Comparison of ENCODE assay signal across 28 mouse cellular contexts in genomic region chr2:81733484-81733883, GRCm38 (mm10).
"Had no signal": no experiment of that assay in that cellular context is flagged by ENCODE, and none has a peak within 500 bp of the region (broad histone marks: within the 10 kb centered on the region; RNA-seq: fewer than 3 reads in every experiment).

No protein-coding gene starts in this region.

- ATAC-seq: forebrain, embryonic 13.5 days; forebrain, embryonic 14.5 days; forebrain, embryonic 15.5 days; forebrain, embryonic 16.5 days; forebrain, postnatal 0 days had no signal

- H3K4me1 ChIP-seq: embryonic facial prominence, embryonic 10.5 days; embryonic facial prominence, embryonic 12.5 days; embryonic facial prominence, embryonic 13.5 days; embryonic facial prominence, embryonic 15.5 days; forebrain, embryonic 10.5 days; forebrain, embryonic 12.5 days; forebrain, embryonic 13.5 days; forebrain, embryonic 15.5 days had no signal

- H3K4me3 ChIP-seq: embryonic facial prominence, embryonic 10.5 days; embryonic facial prominence, embryonic 12.5 days; embryonic facial prominence, embryonic 13.5 days; embryonic facial prominence, embryonic 15.5 days; erythroblast, embryonic 14.5 days; forebrain, embryonic 10.5 days; forebrain, embryonic 12.5 days; forebrain, embryonic 13.5 days; forebrain, embryonic 15.5 days; gastrocnemius, adult 2 months had no signal

- H3K27ac ChIP-seq: embryonic facial prominence, embryonic 10.5 days; embryonic facial prominence, embryonic 12.5 days; embryonic facial prominence, embryonic 13.5 days; embryonic facial prominence, embryonic 15.5 days; forebrain, embryonic 10.5 days; forebrain, embryonic 12.5 days; forebrain, embryonic 13.5 days; forebrain, embryonic 15.5 days; gastrocnemius, adult 2 months had no signal

- H3K27me3 ChIP-seq: embryonic facial prominence, embryonic 12.5 days; embryonic facial prominence, embryonic 13.5 days; embryonic facial prominence, embryonic 15.5 days; forebrain, embryonic 12.5 days; forebrain, embryonic 13.5 days; forebrain, embryonic 15.5 days had no signal

- H3K9me3 ChIP-seq: embryonic facial prominence, embryonic 10.5 days; embryonic facial prominence, embryonic 12.5 days; embryonic facial prominence, embryonic 13.5 days; embryonic facial prominence, embryonic 15.5 days; forebrain, embryonic 10.5 days; forebrain, embryonic 12.5 days; forebrain, embryonic 13.5 days; forebrain, embryonic 15.5 days had no signal

- H3K4me2 ChIP-seq: embryonic facial prominence, embryonic 12.5 days; embryonic facial prominence, embryonic 13.5 days; embryonic facial prominence, embryonic 15.5 days; forebrain, embryonic 12.5 days; forebrain, embryonic 13.5 days; forebrain, embryonic 15.5 days had no signal

- H3K9ac ChIP-seq: embryonic facial prominence, embryonic 12.5 days; embryonic facial prominence, embryonic 13.5 days; embryonic facial prominence, embryonic 15.5 days; forebrain, embryonic 12.5 days; forebrain, embryonic 13.5 days; forebrain, embryonic 15.5 days; forebrain, postnatal 0 days had no signal

- H3K36me3 ChIP-seq: embryonic facial prominence, embryonic 10.5 days; embryonic facial prominence, embryonic 12.5 days; embryonic facial prominence, embryonic 13.5 days; embryonic facial prominence, embryonic 15.5 days; forebrain, embryonic 10.5 days; forebrain, embryonic 12.5 days; forebrain, embryonic 15.5 days had no signal

- DNase-seq: cerebellum, adult 2 months; cerebellum, adult 8-10 months; cerebellum, adult 9-10 months; cerebellum, adult 9-11 months; cerebellum, postnatal 10 days; cerebellum, postnatal 14 days; cerebellum, postnatal 25 days; cerebellum, postnatal 36 days; embryo, embryonic 11 days; forebrain, postnatal 0 days; gastrocnemius, adult 2 months; gastrocnemius, postnatal 10 days; gastrocnemius, postnatal 14 days; gastrocnemius, postnatal 25 days; gastrocnemius, postnatal 36 days; heart, adult 11 months; heart, adult 18-20 months had no signal
